Mouse (Mus musculus): Measurements from ENCODE around the gene Gm20479.

Gene Gm20479

DNA sequence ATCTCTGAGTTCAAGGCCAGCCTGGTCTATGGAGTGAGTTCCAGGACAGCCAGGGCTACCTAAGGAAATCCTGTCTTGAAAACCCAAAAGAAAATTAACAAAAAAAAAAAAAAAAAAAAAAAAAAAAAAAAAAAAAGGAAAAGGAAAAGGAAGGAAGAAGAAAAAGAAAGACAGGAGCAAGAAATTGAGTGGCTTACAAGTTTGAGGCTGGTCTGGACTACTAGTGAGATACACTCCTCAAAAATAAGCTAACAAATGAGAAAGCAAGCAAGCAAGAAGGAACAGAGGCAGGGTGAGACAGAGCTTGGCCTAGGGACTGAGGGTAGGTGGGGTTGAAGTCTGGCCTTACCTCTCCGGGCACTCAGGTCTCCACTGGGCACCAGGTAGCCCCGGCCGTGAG is 47.4 kb downstream of the Gm20479 start:
- no peak for DNase-seq

DNA sequence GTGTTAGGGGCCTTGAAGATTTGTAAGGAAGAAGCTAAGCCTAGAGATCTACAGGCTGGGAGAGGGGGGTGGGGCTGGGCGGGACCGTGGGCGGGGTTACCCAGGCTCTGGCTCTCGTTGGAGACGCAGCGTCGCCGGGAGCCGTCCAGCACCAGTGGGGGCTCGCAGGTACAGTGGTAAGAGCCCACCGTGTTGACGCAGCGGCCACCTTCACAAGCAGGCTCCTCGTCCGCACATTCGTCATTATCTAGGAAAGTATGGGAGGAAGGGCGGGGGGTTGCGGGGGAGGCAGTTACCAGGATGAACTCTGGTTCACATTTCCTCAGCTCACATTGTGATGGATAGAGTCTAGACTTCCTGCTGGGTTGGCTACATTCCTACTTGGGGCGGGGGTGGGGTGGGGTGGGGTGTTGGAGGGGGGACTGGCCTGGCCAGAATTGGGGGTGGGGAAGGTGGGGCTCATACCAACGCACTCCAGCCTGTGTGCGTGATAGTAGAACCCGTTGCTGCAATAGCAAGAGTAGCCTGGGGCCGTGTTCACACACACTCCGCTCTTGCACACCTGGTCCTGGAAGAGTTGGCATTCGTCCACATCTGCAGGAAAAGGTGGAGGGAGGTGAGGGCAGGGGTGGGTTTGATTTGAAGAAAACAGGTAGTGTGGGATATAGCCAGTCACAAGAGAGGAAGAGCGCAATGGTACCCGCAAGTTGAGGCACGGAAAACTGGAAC is 48.2 kb downstream of the Gm20479 start:
- no peak for DNase-seq

DNA sequence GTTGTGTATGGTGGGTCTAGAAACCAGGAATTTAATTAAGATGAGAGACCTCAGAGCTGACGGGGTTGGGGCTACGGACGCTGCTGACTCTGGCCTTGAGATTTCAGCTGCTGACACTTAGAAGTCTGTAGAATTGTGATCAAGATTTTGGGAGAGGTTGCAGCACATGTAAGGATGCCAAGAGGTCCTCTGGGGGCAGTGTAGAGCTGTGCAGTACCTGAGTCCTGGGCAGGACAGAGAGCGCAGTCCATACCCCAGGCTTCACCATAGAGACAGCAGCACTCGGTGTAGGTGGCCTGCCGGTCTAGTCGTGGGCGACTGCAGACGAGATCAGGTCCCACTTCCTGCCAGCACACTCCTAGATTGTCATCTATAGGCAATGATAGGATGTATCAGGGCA is 49.7 kb downstream of the Gm20479 start:
- DNase-seq = no peak

DNA sequence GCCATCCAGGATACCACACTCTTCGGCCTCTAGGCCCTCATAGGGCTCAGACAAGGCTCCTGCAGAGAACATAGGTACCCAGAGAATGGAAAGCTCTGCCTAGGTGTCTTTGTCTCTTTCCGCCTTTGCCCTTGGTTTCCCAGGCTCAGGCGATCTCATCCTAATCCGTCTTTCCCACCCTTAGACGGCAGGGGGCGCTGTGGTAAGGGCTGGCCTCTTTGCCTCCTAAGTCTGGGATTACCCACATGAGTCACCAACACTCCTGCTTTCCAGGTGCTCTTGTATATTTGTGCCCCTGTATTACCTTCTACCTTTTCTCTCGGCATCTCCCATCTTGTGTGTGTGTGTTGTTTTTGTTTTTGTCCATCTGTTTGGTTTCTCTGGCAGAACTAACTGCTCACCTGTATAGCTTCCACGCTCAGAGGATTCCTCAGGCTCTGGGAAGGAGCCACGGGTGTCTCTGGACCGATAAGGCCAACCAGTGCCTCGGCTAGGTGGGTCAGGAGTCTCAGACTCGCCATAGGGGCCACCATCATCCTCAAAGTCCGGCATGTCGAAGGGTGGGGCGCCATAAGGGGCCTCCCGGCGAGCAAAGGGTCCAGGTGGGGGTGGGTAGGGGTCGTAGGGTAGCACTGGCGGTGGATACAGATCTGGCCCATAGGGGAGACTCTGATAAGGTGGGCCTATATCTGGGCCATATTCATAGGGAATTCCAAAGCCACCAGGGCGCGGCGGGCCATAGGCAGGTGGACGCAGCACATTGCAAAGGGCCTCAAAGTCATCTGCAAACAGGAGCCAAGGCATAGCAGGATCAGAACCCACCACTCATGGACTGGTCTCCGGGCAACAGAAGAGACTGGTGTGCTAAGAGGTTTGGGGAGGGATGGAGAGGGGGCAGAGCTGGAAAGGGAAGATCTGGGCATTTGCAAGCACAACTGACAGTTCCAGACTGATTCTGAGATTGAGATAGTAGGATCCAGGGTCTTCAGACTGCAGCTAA is 50.8 kb downstream of the Gm20479 start:
- DNase-seq = peak in 1 of 2 experiments; percentile 41

DNA sequence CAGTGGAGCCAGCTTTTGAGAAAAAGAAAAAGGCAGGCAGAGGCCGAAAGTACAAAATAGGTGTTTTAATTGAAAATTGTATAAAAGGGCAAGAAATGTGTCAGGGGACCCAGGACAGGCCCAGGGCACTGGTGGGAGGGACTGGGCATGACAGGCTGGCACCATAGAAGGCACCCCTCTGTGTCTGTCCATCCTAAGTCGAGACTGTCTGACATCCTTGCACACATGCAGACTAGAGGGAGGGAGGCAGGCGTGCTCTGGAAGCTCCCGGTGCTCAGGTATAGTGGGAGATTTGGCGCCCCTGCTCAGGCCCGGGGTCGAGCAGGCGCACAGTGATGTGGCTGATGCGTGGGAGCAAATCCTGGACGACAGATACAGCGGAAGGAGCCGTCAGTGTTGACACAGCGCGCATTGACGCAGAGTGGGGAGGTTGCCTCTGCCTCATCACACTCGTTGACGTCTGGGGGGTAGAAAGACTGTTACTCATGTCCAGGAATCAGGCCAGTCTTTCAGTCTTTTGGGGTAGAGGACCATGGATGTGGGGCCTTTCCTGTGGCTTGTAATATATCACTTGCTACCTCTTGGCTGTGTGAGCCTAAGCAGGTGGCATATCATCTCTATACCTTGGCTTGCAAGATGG is 52.0 kb downstream of the Gm20479 start:
- no peak for DNase-seq
